Mouse (Mus musculus) olfactory bulb, adult 2 months (tissue): ENCODE results near the gene Plcb2. TPM values are rescaled to one million over a fixed set of nuclear protein-coding genes. Genes with fewer than 3 reads are reported as not detected.
A peak's percentile ranks its signal among the peaks of the same experiment; 100 is the strongest.

Experiments used
- H3K27ac ChIP-seq: fragments of 200-500 bp; 2 replicates; pipeline ENCODE4 v1.5.1; 2012; ENCODE audit warnings: low read depth, low read length; ENCODE audit not compliant: insufficient read depth
- H3K4me1 ChIP-seq: fragments of 200-500 bp; 2 replicates; pipeline ENCODE4 v1.6.1; 2012; ENCODE audit warnings: low read length; ENCODE audit not compliant: control insufficient read depth, insufficient read depth
- H3K4me3 ChIP-seq: fragments of 200-500 bp; 2 replicates; pipeline ENCODE4 v1.5.1; 2012; ENCODE audit warnings: mild to moderate bottlenecking, low read depth, low read length, moderate library complexity; ENCODE audit not compliant: insufficient read depth
- CTCF ChIP-seq: fragments of 200-500 bp; IDR thresholded peaks from 2 replicates; pipeline ENCODE4 v1.5.1; 2012; ENCODE audit warnings: low read depth, mild to moderate bottlenecking, low read length, moderate library complexity; ENCODE audit not compliant: insufficient read depth
- POLR2A ChIP-seq: fragments of 200-500 bp; IDR thresholded peaks from 2 replicates; pipeline ENCODE4 v1.6.1; 2012; ENCODE audit warnings: mild to moderate bottlenecking, low read depth, low read length, moderate library complexity; ENCODE audit not compliant: insufficient read depth
- WGBS: fragments of 180-500 bp; shearing (Covaris S2); methylation state at CpG from one replicate; pipeline ENCODE4 v1.1.7; 2018; 5-methylcytosine and 5-hydroxymethylcytosine counted together
- polyA plus RNA-seq: library from polyadenylated mRNA; stranded (reverse); fragments of >200 nt; gene quantifications from 2 replicates; pipeline ENCODE4 v1.2.4, GENCODE M21; 2012; ENCODE audit warnings: low replicate concordance; ENCODE audit not compliant: missing spikeins, insufficient read depth, insufficient read length

Plcb2 gene
- polyA plus RNA-seq, 1 experiment: not detected

DNA sequence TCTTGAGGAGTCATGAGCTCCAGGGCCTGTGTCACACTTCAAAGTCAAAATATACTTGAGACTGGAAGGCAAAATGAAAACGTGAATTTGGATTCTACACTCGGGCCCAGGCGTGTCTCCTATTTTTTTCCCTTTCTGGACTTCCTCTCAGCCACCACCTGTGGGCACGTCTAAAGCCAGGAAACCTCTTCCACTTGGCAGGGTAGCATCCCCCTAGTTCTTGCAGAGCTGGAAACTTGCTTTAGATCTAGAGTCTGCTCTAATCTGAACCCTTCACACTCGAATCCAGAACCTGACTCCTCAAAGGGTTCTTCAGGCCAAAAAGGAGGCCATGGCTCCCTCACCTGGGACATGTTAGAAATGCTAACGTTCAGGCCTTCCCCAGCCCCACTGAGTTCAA is 27.2 kb upstream of the Plcb2 start:
- H3K4me3 ChIP-seq: no peak overlapping the region
- WGBS: 88% methylated on average over 6 of the region's 6 CpGs

DNA sequence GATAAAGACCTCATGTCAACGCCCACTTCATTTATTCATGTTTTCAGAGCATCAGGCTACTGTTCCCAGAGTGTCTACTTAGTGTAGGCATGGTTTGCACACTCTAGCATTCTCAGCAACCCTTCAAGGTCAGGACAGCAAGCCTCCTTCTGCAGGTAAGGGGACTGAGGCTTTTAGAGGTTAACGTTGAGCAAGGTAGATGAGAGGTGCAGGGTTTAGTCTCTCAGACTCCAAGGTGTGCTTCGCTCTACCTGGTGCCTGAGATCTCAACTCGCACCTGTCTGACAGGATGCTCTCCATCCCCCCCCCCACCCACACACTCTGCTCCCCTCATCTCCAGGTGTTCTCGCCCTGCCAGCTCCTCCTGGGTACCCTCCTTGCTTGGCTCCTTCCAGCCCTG is 25.9 kb upstream of the Plcb2 start:
- H3K4me1 ChIP-seq: peaks cover 37% of the 10 kb centered on the region
- TF ChIP-seq POLR2A: no peak
- no peak for TF ChIP-seq CTCF
- no peak overlapping the region for H3K4me3 ChIP-seq
- 96% methylated on average over 5 of the region's 5 CpGs for WGBS
- H3K27ac ChIP-seq: no peak overlapping the region

More for the DNA sequence above, 27.2 kb upstream of the Plcb2 start:
- no peak overlapping the region for H3K27ac ChIP-seq
- no peak for TF ChIP-seq POLR2A
- TF ChIP-seq CTCF: no peak
- H3K4me1 ChIP-seq: peaks cover 37% of the 10 kb centered on the region

DNA sequence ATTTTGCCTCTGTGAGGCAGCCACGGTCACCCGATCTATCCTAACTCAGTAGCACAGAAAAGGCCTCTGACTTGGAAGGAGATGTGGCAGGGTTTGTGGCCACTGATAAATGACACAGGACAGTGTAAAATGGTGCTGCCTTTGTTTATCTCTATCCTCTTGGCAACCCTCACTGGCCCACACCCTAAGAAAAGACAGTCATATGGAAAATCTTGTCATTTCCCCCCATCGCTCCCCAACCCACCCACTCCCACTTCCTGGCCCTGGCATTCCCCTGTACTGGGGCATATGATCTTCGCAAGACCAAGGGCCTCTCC is 24.5 kb upstream of the Plcb2 start:
- peaks cover 38% of the 10 kb centered on the region for H3K4me1 ChIP-seq
- H3K27ac ChIP-seq: no peak overlapping the region
- TF ChIP-seq CTCF (no peak), POLR2A (no peak)
- 85% methylated on average over 4 of the region's 4 CpGs for WGBS
- H3K4me3 ChIP-seq: no peak overlapping the region

DNA sequence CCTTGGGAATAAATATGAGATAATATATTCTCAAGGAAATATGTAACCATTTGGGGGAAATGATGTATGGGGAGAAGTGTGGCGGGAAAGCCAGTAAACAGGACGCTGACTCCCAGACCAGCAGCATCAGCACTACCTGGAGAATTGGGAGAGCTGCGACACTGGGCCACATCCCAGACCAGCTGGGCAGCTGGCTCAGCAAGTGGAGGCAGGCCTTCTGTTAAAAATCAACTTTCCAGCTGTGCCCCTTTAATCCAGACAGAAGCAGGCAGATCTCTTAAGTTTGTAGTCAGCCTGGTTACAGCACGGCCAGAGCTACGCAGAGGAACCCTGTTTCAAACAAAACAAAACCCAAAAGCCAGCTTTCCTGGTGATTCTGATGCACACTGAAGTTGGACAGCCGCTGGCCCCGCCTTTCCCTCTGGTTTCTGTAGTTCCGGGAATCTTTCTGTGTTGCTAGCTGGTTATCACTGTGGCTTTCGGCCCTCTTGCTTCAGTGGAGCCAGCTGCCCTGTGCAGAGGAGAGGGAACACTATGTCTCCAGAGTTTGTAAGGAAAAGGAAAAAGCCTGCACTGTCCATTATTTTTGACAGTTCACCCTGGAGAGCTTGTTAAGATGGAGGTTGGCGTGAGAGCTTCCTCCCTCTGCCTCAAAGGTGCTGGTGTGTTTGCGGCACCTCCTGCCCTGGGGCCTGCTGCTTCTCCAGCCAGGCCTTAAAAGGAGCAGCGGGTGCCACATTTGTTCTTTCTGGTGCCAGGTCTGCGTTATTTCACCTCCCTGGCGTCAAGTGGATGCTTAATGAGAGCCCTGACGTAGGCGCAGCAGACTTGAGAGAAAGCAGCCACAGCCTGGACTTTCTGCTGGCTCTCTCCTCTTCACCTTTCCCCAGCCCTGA is 23.9 kb upstream of the Plcb2 start:
- TF ChIP-seq CTCF: no peak
- no peak for TF ChIP-seq POLR2A
- no peak overlapping the region for H3K27ac ChIP-seq
- no peak overlapping the region for H3K4me3 ChIP-seq
- WGBS: 75% methylated on average over 16 of the region's 16 CpGs
- peaks cover 39% of the 10 kb centered on the region for H3K4me1 ChIP-seq

DNA sequence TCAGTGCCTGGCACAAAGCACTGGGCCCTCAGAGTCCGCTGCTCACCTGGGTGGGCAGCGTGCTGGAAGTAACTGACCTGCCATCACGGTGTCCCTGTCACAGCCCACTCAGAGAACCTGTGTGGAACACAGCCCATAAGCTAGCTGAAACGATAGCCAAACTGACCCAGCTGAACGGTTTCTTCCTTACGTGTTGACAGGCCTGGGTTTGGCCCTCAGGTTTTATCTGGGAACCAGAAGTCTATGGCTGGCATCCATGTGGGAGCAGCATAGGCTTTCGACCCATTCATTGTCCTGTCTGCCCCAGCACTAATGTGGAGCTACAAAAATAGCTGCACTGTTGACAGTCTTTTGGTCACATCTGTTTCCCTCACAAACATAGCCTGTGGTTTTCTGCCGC is 22.2 kb upstream of the Plcb2 start:
- TF ChIP-seq POLR2A (no peak), CTCF (no peak)
- no peak overlapping the region; the same call in 1 of the 2 replicates for H3K4me3 ChIP-seq
- 36% methylated on average over 8 of the region's 8 CpGs for WGBS
- peaks cover 31% of the 10 kb centered on the region for H3K4me1 ChIP-seq
- H3K27ac ChIP-seq: peak overlapping the region; percentile 92

DNA sequence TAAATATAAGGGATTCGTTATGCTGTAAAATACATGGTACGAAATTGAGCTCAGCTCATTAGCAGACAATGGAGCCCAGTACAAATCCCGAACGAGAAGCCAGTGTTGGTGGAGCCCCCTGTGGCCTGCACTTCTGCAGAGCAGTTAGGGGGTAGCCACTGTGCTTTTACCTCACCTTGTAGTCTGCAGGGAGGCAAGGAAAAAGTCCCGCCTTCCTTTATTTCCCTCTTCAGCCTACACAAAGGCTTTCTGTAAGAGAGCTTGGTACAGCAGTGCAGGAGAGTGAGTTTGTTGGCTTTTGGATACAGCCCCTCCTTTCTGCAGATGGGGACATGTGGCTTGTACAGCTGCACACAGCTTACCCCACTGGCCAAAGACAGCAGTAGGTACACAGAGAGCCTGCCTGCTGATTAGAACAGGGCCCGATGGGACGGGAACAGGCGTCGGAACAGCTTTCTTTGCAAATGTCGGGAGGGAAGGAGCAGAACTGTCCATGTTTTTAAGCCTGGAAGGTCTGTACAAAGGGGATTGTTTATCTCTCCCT is 21.2 kb upstream of the Plcb2 start:
- peak overlapping the region; percentile 92 for H3K27ac ChIP-seq
- 24% methylated on average over 10 of the region's 10 CpGs for WGBS
- peaks cover 35% of the 10 kb centered on the region for H3K4me1 ChIP-seq
- peak overlapping the region; percentile 19 for H3K4me3 ChIP-seq
- TF ChIP-seq POLR2A: no peak
- TF ChIP-seq CTCF: no peak

DNA sequence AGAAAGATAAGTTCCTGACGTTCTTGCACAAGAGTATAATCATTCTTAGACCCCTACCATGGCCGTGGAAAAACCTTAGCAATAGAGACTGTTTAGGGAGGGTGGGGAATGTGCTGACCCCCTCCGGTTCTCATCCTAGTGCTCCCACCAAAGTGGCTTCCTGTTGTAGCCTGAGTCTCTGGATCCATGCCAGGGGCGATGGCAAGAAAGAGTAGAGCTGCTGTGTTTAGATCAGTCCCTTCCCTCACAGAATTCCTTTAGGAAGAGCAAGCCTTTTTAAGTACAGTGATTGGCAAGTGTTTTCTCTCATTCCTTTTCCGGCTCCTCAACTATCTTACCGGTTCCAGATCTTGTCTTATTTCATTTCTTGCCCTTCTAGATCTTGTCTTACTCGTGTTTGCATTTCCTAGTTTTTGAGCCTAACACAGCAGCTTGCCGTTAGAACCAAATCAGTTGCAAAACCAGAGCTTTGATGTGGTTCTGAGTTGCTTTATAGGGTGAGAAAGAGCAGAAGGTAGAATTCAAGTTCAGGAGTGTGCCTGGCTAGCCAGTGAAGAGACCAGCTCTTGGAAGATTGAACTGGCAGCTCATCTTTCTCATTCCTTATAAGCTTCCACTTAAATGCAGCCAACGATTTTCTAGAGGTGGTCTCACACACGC is 19.2 kb upstream of the Plcb2 start:
- peaks cover 33% of the 10 kb centered on the region for H3K4me1 ChIP-seq
- H3K4me3 ChIP-seq: peak overlapping the region; percentile 96
- no peak for TF ChIP-seq CTCF
- no peak for TF ChIP-seq POLR2A
- peak overlapping the region; percentile 24 for H3K27ac ChIP-seq
- 14% methylated on average over 10 of the region's 10 CpGs for WGBS

DNA sequence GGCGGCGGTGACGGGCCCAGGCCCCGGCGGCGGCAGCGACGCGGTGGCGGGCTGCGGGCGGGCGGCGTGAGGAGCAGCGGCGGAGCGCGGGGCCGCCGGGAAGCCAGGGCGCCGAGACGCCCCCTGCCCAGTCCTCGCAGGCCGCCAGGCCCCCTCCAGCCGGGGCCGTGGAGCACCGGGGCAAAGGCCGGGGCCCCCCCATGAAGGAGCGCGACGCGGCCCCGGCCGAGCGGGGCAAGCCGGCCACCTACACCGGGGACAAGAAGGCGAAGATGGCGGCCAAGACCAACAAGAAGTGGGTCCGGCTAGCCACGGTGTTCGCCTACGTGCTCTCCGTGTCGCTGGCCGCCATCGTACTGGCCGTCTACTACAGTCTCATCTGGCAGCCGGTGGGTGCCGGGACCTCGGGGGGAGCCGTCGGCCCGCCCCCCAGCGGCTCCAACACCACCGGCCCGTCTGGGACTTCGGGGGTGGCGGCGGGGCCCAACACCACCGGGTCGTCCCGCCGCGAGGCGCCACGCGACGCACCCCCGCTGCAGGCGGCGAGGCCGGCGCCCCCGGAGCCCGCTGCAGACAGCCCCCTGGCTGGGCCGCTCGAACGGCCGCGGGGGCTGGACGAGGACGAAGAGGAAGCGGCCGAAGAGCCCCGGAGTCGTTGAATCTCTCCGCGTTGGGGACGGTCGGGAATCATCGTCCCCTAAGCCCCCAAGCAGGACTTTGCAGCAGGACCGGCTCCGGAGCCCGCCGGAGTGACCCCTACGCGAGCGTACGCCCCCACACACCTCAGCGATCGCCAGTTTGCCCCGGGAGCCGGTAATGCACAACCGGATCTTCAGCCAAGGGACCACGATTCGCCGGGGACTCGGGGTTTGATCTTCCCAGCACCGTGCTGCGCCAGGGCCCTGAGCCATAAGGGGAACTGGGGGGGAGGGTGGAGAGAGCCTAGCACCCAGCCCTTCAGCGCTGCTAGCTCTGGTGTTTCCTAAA is 18.0 kb upstream of the Plcb2 start:
- Histone ChIP-seq H3K27ac (peak overlapping the region; percentile 24), H3K4me3 (peak overlapping the region; percentile 96), H3K4me1 (peaks cover 23% of the 10 kb centered on the region)
- WGBS: 2% methylated on average over 109 of the region's 113 CpGs
- no peak for TF ChIP-seq CTCF
- TF ChIP-seq POLR2A: no peak
